8 mouse cellular contexts compared by ENCODE assay signal in the genomic region with DNA sequence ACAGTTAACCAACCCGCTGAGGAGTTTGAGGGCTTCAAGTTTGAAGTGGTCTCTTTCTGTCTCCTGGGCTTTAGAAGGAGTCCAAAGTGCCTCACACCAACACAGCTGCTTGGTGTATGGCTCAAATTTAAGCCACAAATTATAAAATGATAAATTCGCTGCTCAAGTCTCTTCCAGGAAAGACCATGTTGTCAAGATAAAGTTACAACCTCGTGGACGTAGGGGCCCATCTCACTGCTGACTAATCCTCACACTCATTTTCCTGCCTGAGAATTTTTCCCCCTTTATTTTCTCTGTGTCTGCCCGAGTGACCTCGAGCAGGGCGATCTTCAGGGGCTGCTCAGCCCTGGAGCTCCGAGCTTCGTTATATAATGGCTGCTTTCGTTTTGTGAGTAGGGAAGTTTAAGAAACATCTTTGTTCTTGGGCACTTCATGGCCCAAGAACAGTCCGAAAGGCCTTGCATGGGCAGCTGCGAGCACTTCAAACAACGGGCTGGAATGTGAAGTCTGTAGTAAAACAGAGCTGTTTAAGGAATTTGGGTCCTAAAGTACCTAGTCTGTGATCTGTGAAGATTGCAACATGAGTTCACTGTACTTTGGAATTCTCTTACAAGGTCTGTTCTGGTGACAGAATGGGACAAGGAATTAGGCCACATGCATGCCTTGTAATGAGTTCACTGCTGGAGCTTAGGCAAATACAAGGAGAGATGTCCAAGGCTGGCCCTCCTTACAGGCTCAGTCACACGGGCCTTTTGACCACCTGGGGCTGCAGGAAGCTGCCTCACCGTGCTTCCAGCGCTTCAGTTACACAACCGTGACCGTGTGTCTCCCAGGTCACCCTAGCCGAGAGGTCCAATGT. TPM values are rescaled to one million over a fixed set of nuclear protein-coding genes. Genes with fewer than 3 reads are reported as not detected.
DNase-seq lines count a peak whose midpoint lies in the region; ATAC-seq lines count a peak whose summit lies in the region.

No protein-coding gene starts in this region.

- peaks cover 4% of the 10 kb centered on the region; the same call in 1 of the 2 replicates for H3K9me3 ChIP-seq in forebrain, embryonic 13.5 days (replicated peaks)
- H3K9me3 ChIP-seq in forebrain, embryonic 12.5 days, result no peaks in the 10 kb centered on the region; the same call in 1 of the 2 replicates
- H3K9me3 ChIP-seq in intestine, embryonic 15.5 days, result no peaks in the 10 kb centered on the region
- no peaks in the 10 kb centered on the region for H3K9me3 ChIP-seq in lung, embryonic 15.5 days

- WGBS in forebrain, embryonic 13.5 days, result 49% methylated on average over 19 of the region's 19 CpGs
- 54% methylated on average over 19 of the region's 19 CpGs for WGBS in forebrain, embryonic 12.5 days
- 37% methylated on average over 19 of the region's 19 CpGs for WGBS in intestine, embryonic 15.5 days
- 35% methylated on average over 19 of the region's 19 CpGs for WGBS in lung, embryonic 15.5 days

- no peaks in the 10 kb centered on the region; the same call in 1 of the 2 replicates for H3K27me3 ChIP-seq in forebrain, embryonic 13.5 days
- peaks cover 4% of the 10 kb centered on the region; the same call in 1 of the 2 replicates for H3K27me3 ChIP-seq in forebrain, embryonic 12.5 days
- no peaks in the 10 kb centered on the region for H3K27me3 ChIP-seq in intestine, embryonic 15.5 days (replicated peaks)
- H3K27me3 ChIP-seq in lung, embryonic 15.5 days, result no peaks in the 10 kb centered on the region

- H3K4me1 ChIP-seq in forebrain, embryonic 13.5 days, result peaks cover 16% of the 10 kb centered on the region
- H3K4me1 ChIP-seq in forebrain, embryonic 12.5 days, result peaks cover 14% of the 10 kb centered on the region
- peaks cover 30% of the 10 kb centered on the region for H3K4me1 ChIP-seq in intestine, embryonic 15.5 days (replicated peaks)
- H3K4me1 ChIP-seq in lung, embryonic 15.5 days, result peaks cover 31% of the 10 kb centered on the region

- no peak overlapping the region for H3K9ac ChIP-seq in forebrain, embryonic 13.5 days
- H3K9ac ChIP-seq in forebrain, embryonic 12.5 days, result no peak overlapping the region
- no peak overlapping the region for H3K9ac ChIP-seq in intestine, embryonic 15.5 days
- no peak overlapping the region for H3K9ac ChIP-seq in lung, embryonic 15.5 days

- H3K4me3 ChIP-seq in forebrain, embryonic 13.5 days, result no peak overlapping the region
- no peak overlapping the region for H3K4me3 ChIP-seq in forebrain, embryonic 12.5 days (replicated peaks)
- H3K4me3 ChIP-seq in intestine, embryonic 15.5 days (replicated peaks), result no peak overlapping the region
- peak overlapping the region; percentile 8; the same call in 1 of the 2 replicates for H3K4me3 ChIP-seq in lung, embryonic 15.5 days

- peak overlapping the region; percentile 51; the same call in 1 of the 2 replicates for H3K4me2 ChIP-seq in forebrain, embryonic 13.5 days
- no peak overlapping the region for H3K4me2 ChIP-seq in forebrain, embryonic 12.5 days
- peak overlapping the region; percentile 54; the same call in 1 of the 2 replicates for H3K4me2 ChIP-seq in intestine, embryonic 15.5 days (replicated peaks)
- H3K4me2 ChIP-seq in lung, embryonic 15.5 days, result peak overlapping the region; percentile 57

- DNase-seq in adipocyte (ENCODE audit: low spot score), result peak; percentile 19
- DNase-seq in ovary, postnatal 10 days (ENCODE audit: low spot score), result no peak
- DNase-seq in cerebellum, postnatal 25 days, result no peak
- DNase-seq in cerebellum, adult 9-11 months, result no peak

- no peaks in the 10 kb centered on the region for H3K36me3 ChIP-seq in forebrain, embryonic 13.5 days (ENCODE audit: poor library complexity, severe bottlenecking)
- H3K36me3 ChIP-seq in forebrain, embryonic 12.5 days (replicated peaks), result no peaks in the 10 kb centered on the region
- no peaks in the 10 kb centered on the region for H3K36me3 ChIP-seq in intestine, embryonic 15.5 days
- no peaks in the 10 kb centered on the region for H3K36me3 ChIP-seq in lung, embryonic 15.5 days

- H3K27ac ChIP-seq in forebrain, embryonic 13.5 days, result no peak overlapping the region
- no peak overlapping the region for H3K27ac ChIP-seq in forebrain, embryonic 12.5 days
- H3K27ac ChIP-seq in intestine, embryonic 15.5 days, result peak overlapping the region; percentile 60
- H3K27ac ChIP-seq in lung, embryonic 15.5 days, result peak overlapping the region; percentile 89

- ATAC-seq in forebrain, embryonic 13.5 days, result no peak
- ATAC-seq in forebrain, embryonic 12.5 days (ENCODE audit: low FRiP score), result no peak
- ATAC-seq in intestine, embryonic 15.5 days, result peak; percentile 31
- ATAC-seq in lung, embryonic 15.5 days (ENCODE audit: borderline replicate concordance, extremely low read depth, low FRiP score, low TSS enrichment), result peak; percentile 61

RNA-seq across cellular contexts. Expression of gene Eml4, which starts 27.1 kb away (rescaled TPM):
- polyA plus RNA-seq in forebrain, embryonic 13.5 days (2015; fragmentation: Nextera tagmentation; extraction: Ambion mirVana), result 26.7 and 30.1 TPM in 2 replicates
- polyA plus RNA-seq in forebrain, embryonic 12.5 days (2016; fragmentation: Nextera tagmentation; extraction: Ambion mirVana), result 44.5 and 46.6 TPM in 2 replicates
- polyA plus RNA-seq in intestine, embryonic 15.5 days (2015; fragmentation: Nextera tagmentation; extraction: Ambion mirVana), result 34.5 and 37.0 TPM in 2 replicates
- 33.7 and 33.8 TPM in 2 replicates for polyA plus RNA-seq in lung, embryonic 15.5 days (2015; fragmentation: Nextera tagmentation; extraction: Ambion mirVana)

Comparison
In these comparisons a context has a peak if more than half of its experiments do, and no peak if none do; other contexts are left out.
1. ATAC-seq: peak in intestine, embryonic 15.5 days (single experiment) and lung, embryonic 15.5 days (single experiment); none in forebrain, embryonic 13.5 days (single experiment) and forebrain, embryonic 12.5 days (single experiment).
2. H3K27ac ChIP-seq: peak in intestine, embryonic 15.5 days (single experiment) and lung, embryonic 15.5 days (single experiment); none in forebrain, embryonic 13.5 days (single experiment) and forebrain, embryonic 12.5 days (single experiment).